Mouse (Mus musculus) CD4-positive, CD25-positive, alpha-beta regulatory T cell, adult 4 months (primary cell): ENCODE measurements around the gene Slc30a7. TPM values are rescaled to one million over a fixed set of nuclear protein-coding genes. Genes with fewer than 3 reads are reported as not detected.
A peak's percentile ranks its signal among the peaks of the same experiment; 100 is the strongest.

Source experiments
- ATAC-seq: one replicate; pipeline ENCODE4 v1.8.0; 2017
- polyA plus RNA-seq, 2 experiments: library from polyadenylated mRNA; unstranded; fragments of 100-300 nt; shearing (Covaris generic); gene quantifications; one replicate each; pipeline ENCODE4 v1.2.1; 2017

Gene Slc30a7
- polyA plus RNA-seq, 2 experiments from 2014 or later: 40.5 to 61.6 TPM

DNA sequence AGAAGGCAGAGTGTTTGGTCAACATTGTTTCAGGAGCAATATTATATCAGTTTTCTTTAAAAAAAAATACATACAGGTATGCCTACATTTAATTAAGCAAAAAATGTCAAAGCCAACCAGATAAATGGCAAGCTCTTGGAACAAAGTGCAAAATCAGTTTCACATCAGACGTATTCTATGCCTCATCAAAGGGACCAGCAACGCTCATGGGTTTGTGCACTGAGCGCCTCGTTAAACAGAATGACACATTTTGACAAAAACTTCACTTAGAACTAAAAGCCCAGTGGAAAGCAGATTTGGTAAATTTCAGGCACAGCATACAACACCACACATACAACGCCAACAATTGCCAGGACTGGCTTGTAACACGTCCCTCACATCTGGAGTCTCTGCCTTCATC is 62.8 kb downstream of the Slc30a7 start:
- ATAC-seq: peak; percentile 19

DNA sequence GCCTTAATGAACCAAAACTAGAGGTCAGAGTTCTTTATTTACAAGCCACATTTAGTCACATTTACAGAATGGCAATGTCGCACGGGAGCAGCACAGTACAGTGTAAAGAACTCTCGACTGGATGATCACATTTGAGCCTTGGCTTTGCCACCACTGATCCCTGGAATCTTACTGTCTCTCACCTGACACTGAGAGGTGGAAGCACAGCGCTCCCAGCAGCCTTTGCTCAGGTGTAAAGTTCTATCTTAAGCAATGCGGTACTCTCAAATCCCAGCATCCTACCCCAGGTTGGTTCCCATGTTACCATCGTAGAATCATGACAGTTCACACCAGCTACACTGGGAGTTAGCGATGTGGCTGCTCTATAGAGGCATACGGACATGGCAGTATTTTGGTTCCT is 65.7 kb downstream of the Slc30a7 start:
- no peak for ATAC-seq

DNA sequence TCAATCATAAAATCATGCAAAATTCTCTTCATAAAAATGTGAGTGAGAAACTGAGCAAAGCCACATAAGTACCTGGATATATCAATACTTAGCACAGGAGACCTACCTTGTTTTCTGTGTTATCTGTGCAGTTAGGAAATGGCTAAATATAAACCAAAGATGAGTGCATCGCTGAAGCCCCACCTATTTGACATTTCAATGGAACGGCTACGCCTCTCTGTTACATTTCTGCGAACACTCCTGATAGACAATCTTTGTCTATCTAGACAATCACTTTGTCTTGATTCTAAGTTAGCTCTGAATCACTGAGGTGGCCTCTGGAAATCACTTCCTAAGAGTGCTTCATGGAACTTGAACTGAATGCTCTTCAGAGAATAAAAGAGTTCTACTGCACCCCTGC is 66.7 kb downstream of the Slc30a7 start:
- ATAC-seq: peak; percentile 66

DNA sequence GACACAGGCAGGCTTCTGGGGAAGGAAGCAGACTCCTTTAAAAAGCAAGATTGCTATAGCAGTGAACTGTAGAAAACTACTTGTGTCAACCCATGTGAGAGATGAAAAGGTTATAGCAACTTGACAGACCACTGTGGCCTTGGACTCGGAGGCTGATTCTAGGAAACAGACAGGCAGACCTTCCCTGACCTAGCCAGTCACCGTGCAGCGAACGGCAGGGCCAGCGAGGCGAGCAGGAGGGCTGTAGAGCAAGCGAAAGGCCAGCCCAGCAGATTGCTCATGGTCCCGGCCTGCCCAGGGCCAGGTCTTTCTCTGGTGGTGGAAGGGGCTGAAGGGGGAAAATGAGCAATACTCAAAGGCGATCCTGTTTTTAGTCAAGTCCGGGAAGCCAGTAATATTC is 69.4 kb downstream of the Slc30a7 start:
- ATAC-seq: no peak

DNA sequence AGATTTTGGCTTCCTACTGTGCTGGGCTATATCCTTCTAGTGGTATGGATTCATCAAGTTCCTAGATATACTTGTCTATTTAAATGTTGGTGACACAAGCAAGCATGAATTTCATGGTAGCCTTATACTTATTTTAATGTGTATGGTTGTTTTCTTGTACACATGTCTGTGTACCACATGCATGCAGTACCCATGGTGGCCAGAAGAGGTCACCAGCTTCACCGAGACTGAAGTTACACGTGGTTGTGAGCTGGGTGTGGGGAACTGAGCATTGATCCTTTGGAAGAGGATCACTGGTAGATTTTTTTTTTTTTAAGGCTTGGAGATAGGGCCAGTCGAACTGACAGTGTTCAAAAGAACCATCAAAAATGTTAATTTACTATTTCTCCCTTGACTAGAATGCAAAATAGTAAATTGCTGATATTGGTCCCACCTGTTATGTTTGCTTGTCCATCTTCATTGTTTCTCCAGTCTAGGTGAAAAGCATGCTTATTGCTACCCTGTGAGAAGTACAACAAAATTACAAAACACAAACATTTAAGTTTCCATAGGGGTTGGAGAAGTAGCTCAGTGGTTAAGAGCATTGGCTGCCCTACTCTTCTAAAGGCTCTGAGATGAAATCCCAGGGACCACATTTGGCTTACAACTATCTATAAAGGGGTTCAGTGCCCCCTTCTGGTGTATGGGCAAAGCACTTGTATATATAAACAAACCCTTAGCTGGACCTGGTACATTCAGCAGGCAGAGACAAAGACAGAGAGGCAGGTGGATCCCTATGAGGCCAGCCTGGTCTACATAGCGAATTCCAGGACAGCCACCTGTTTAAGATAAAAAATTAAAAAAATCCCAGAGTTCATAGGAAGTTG is 70.2 kb downstream of the Slc30a7 start:
- ATAC-seq: peak; percentile 35

DNA sequence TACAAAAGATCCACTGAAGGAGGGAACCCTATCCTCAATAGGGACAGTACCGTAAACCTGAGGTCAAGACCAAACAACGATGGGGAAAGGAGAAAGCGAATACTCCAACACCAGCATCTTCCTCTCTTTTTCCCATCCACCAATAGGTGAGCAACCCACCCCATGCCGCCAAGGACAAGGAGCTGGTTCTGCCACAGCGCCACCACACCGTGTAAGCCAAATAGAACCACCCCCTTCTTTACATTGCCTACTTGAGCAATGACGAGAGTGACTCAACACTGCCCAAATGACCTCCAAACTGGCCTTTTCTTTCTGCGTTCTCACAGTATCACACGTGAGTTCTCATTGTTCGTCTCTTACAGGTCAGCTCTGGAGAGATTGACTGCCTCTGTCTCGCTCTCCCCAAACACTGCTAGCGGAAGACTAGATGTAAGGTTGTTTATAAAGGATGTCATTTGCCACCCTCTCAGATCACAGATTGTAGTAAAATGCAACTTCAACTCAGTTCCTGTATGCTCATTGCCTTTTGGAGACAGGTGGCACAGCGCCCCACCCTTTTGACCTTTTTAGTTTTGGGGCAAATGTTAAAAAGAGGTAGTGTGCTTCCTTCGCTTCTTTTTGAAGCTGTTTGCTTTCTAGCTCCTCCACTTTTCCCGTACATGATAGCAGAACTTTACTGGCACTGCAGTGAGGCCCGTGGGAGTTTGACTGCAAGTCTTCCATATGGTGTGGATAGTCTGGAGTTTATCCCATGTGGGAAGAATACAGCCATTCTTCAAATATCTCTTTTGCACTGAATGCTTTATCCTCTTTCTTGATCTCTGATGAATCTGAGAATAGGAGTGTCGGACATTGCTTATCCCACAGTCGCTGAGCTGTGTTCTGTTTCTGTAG is 73.7 kb downstream of the Slc30a7 start:
- ATAC-seq: peak; percentile 85

DNA sequence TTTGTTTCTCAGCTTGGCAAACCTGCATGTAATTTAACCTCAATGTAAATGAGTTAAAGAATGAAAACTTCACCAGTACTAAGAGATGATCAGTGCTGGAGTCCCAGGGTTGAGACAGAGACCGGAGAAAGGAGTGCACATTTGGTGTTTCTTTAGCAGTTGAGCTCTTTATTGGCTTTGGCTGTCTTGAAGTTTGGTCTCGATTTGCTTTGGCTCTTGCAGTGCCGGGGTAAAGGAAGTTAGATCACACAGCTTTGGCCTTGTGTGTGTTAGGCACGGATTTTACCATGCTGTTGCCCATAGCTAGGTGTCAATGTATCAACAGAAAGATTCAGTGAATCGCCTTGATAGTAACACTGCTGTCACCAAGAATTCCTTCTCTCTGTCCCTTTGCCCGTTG is 75.5 kb downstream of the Slc30a7 start:
- ATAC-seq: no peak

DNA sequence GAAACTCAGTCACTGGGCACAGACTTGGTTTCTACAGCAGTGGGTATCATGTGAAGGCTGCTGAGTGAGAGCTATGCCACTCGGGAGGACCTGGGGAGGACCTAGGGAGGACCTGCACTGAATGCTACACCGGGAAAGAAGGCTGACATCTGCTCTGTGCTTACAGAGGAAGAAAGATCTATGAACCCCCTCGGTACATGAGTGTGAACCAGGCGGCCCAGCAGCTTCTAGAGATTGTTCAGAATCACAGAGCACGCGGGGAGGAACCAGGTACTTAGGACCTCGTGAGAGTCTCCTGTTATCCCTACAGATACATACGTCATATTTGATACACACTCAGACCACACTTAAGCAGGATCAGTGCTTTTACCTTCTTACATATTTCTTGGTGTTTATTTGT is 80.7 kb downstream of the Slc30a7 start:
- no peak for ATAC-seq

DNA sequence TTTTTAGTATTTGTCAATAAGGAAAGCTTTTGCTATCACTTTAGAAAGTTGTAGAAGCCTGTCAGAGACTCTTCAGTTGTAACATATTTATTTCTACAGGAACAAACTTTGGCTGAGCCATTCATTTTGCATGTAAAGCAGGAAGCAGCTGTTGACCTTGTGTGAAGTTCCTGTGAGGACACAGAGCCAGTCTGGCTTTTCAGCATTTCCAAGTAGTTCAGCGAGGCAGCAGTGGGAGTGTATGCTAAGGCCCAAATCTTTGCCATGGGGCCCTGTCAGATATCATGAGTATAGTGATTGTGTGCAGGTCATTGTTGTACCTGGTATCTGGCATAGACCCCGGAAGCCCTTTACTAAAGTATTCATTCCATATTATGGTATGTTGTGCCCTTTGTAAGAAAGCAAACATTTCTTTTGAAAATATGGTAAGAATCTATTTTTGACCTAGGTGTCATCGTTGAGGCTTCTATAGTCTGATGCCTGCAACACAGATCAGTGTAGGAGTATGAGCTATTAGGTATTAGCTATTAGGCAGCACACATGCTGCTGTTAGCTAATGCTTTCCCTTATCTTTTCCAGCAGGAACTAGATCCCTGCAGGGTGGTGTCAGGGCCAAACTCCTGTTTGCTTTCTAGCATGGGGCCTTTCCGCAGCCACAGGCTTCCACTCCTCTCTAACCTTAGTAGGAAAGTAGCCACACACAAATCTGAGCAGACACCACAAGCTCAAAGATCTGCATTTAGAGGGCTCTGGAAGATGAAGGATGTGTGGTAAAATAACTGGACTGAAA is 82.6 kb downstream of the Slc30a7 start:
- no peak for ATAC-seq

DNA sequence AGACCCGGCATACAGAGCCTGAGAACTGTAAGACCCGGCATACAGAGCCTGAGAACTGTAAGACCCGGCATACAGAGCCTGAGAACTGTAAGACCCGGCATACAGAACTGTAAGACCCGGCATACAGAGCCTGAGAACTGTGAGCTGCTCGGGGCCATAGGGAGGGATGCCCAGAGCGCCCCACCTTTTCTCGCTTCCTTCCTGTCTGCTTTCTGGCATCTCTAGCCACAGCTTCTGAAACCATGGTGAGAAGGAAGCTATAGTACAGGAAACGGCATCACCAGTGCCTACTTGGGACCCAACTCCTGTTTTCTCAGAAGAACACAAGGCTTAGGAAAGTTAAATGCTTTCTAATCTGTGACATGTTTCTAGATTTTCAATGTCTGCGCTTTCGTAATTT is 99.8 kb downstream of the Slc30a7 start:
- ATAC-seq: peak; percentile 80

DNA sequence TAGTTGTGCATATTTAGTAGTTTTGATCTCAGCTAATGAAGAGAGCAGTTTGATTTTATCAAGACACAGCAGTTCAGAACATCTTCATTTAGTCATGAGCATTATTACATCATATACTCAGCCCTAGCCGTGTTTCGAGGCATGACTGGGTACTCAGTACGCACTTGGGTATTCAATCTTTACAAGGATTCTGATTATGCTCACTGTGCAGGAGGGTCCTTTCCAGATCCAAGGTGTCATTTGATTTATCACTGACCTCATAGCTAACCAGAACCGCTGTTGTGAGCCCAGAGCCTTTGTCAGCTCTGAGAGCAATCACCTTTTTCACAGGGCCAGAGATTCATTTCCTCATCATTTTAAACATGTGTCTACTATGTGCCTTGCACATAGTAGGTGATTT is 101.6 kb downstream of the Slc30a7 start:
- no peak for ATAC-seq

DNA sequence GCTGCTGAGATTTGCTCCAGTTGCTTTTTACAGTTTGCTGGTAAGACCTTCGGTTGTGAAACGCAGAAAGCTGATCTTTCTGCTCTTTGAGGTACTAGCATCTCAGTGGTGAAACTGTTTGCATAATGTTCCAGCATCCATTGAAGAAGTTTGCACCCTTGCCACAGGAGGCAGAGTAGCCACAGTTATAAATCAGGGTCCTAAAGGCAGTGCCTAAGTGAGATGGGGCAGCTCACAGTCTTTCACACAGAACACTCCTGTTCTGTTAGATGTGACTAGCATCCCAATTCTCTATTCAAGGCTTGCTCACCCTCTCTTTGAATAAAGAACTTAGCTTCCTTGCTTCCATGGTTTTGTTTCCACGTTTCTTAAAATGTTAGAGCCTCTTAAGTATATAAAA is 102.1 kb downstream of the Slc30a7 start:
- no peak for ATAC-seq

DNA sequence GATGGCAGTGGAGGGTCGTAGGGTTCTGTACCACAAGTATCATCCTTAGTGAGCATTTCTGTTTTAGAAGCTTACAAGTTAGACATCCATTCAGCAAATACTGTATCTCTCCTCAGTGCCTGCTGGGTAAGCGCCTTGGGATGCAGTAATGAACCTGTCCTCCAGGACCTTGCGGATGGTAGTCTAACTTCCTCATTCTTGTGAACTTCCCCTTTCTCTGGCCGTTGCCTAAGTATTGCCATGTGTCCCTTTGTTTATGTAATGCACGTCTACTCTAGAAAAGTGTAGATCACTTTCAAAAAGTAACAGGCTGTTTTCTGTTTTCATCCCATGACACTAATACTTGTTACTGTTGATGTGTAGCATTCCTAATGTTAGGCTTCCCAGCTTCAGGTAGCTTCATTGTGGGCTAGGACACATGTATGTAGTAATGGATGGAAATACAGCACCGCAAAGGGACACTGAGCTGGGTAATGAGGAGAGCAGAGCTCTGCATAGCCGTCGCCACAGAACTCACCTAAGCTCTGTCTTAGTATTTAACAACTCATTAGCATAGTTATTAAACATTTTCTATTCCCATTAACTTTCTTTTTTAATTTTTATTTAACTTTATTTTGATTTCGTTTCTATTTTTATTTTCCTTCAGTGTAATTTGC is 104.8 kb downstream of the Slc30a7 start:
- no peak for ATAC-seq

DNA sequence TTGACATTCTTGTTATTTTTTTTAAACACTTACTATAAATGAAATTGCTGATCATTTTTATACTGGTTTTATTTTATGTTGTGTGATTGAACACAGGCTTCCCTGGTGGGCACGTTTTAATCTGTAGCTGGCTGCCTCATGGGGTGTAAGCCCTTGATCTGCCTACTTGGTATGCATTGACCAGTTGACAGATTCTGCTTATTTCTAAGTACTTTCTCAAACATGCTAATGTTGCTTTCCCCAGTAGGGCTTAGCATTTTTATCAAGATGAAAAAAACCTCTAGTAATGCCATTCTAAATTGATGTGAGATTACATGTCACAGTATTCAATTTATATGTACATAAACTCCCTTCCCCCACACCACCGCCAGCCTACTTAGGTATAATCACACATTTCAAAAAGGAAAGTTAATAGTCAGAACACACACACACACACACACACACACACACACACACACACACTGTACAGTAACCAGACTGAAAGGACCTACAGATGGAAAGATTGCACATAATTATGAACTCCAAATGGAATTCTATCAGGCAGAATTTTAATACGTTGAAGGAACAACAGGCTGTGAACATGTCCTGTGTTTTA is 108.8 kb downstream of the Slc30a7 start:
- no peak for ATAC-seq

DNA sequence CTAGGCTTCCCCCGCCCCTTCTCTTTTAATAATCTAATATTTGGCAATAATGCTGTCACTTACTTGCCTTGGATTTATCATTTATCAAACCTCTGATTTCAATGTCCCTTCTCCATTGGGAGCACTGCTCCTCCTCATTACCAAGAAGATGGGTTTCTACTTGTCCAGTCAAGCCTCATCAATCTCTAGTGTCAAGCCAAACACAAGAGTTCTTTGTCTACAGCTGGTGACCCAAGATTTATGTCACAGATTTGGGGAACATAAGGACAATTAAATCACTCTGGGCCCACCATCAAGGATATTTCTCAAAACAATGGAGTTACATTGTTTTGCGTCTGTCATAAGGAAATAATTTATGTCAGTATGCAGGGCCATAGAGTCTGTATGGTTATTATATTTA is 114.0 kb downstream of the Slc30a7 start:
- ATAC-seq: no peak

DNA sequence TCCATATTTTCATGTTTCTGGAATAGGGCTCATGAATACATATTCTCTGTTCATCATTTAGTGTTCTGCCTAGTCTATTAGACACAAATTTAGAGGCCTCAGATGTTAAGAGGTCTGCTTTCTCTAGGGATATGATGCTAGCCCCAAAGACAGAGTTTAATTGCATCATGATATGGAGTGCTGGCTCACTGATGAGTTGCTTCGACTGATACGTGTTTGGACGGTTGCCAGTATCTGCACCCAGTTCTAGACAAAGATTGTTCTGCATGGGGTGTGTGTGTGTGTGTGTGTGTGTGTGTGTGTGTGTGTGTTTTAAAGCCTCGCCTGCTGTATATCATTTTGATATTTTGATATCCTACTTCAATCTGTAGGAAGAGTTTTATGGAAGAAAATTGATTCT is 114.9 kb downstream of the Slc30a7 start:
- ATAC-seq: no peak

Other genes starting within 250 kb of the Slc30a7 start
- gene Dph5, start 119.6 kb downstream of the Slc30a7 start, polyA plus RNA-seq: 100 to 1,000 TPM in 1 of 2 experiments, 10 to 100 TPM in 1; 98.6 to 119 TPM
- gene Extl2, start 56 bp upstream of the Slc30a7 start, polyA plus RNA-seq: 10 to 100 TPM in 1 of 2 experiments, 1 to 10 TPM in 1; 7.0 to 10.6 TPM
- 1 to 10 TPM; 5.4 to 7.8 TPM for gene Vcam1, start 122.3 kb upstream of the Slc30a7 start, polyA plus RNA-seq
- gene Gpr88, start 246.1 kb upstream of the Slc30a7 start, polyA plus RNA-seq: not detected